Mouse (Mus musculus): ENCODE data around the gene Gm20605.
"Not testable (repeated sequence)": the region's sequence is repeated elsewhere in the genome, so short reads cannot be mapped to it uniquely, and the experiment has no call there.

DNA sequence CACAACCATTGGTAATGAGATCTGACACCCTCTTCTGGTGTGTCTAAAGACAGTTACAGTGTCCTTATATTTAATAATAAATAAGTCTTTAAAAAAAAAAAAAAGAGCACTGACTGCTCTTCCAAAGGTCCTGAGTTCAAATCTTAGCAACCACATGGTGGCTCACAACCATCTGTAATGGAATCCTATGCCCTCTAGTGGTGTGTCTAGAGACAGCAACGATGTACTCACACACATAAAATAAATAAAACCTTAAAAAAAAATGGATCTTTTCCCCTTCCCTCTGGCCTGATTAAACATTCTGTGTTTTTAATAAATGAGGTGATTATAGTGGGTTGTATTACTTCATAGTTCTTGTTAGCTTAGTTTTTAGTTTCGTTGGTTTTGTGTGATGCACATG is 14.1 kb upstream of the Gm20605 start:
- not testable (repeated sequence) for TF ChIP-seq TCF12 (IDR thresholded peaks at IDR 0.05; ENCODE audit: insufficient read depth, poor library complexity, severe bottlenecking); POLR2AphosphoS2 (IDR thresholded peaks at IDR 0.05; ENCODE audit: insufficient read length, low read depth); POLR2A (IDR thresholded peaks at IDR 0.05; ENCODE audit: insufficient read length, low read depth); MYOG (IDR thresholded peaks at IDR 0.05; ENCODE audit: control insufficient read depth in 1 of 3, insufficient read depth in 1 of 3, insufficient read length in 2 of 3, low read depth in 2 of 3); CEBPB (IDR thresholded peaks at IDR 0.05; ENCODE audit: insufficient read depth, poor library complexity, severe bottlenecking); E2F4 (IDR thresholded peaks at IDR 0.05; ENCODE audit: insufficient read depth); USF1 (IDR thresholded peaks at IDR 0.05; ENCODE audit: low read depth); MAX (IDR thresholded peaks at IDR 0.05; ENCODE audit: low read depth); SRF (IDR thresholded peaks at IDR 0.05; ENCODE audit: control insufficient read depth, insufficient read length, low read depth); MYOD1 (IDR thresholded peaks at IDR 0.05; ENCODE audit: control insufficient read depth in 1 of 3, insufficient read length in 2 of 3, low read depth in 2 of 3); TCF3 (IDR thresholded peaks at IDR 0.05; ENCODE audit: insufficient read length, low read depth)

All from myocyte (in vitro differentiated cells).